Mouse (Mus musculus) liver, embryonic 13.5 days (tissue): ENCODE results near the gene Arrdc1. TPM values are rescaled to one million over a fixed set of nuclear protein-coding genes. Genes with fewer than 3 reads are reported as not detected.
"Not testable (repeated sequence)": the region's sequence is repeated elsewhere in the genome, so short reads cannot be mapped to it uniquely, and the experiment has no call there.

Experiments
- ATAC-seq: fragments of 200-750 bp; cut with Nextera tagmentation; 2 replicates; pipeline ENCODE4 v1.8.0; 2017; ENCODE audit warnings: low read depth, mild to moderate bottlenecking, moderate number of reproducible peaks, moderate library complexity
- DNase-seq: peaks from one replicate; pipeline ENCODE4 v3.0.0; 2022
- H3K27ac ChIP-seq: fragments of 300-500 bp; sonication (generic); 2 replicates; pipeline ENCODE4 v1.5.1; 2015; ENCODE audit warnings: moderate library complexity, mild to moderate bottlenecking, inconsistent platforms
- H3K27me3 ChIP-seq: fragments of 300-500 bp; sonication (generic); 2 replicates; pipeline ENCODE4 v1.6.1; 2015; ENCODE audit warnings: mild to moderate bottlenecking, inconsistent platforms
- H3K36me3 ChIP-seq: fragments of 300-500 bp; sonication (generic); 2 replicates; pipeline ENCODE4 v1.6.1; 2015; ENCODE audit warnings: mild to moderate bottlenecking, inconsistent platforms
- H3K4me1 ChIP-seq: fragments of 300-500 bp; sonication (generic); replicated peaks from 2 replicates; pipeline ENCODE4 v1.6.1; 2015; ENCODE audit warnings: inconsistent platforms
- H3K4me2 ChIP-seq: fragments of 300-500 bp; sonication (generic); 2 replicates; pipeline ENCODE4 v1.6.1; 2015; ENCODE audit warnings: inconsistent platforms, mild to moderate bottlenecking, moderate library complexity
- H3K4me3 ChIP-seq: fragments of 300-500 bp; sonication (generic); replicated peaks from 2 replicates; pipeline ENCODE4 v1.5.1; 2015; ENCODE audit warnings: mild to moderate bottlenecking, inconsistent platforms
- H3K9ac ChIP-seq: fragments of 300-500 bp; sonication (generic); 2 replicates; pipeline ENCODE4 v1.6.1; 2015; ENCODE audit warnings: mild to moderate bottlenecking, inconsistent platforms
- H3K9me3 ChIP-seq: fragments of 300-500 bp; sonication (generic); replicated peaks from 2 replicates; pipeline ENCODE4 v1.6.1; 2016; ENCODE audit warnings: inconsistent platforms
- WGBS: fragments of 180-500 bp; shearing (Covaris S2); methylation state at CpG from one replicate; pipeline ENCODE4 v1.1.7; 2015; ENCODE audit not compliant: insufficient replicate concordance; 5-methylcytosine and 5-hydroxymethylcytosine counted together
- polyA plus RNA-seq: library from polyadenylated mRNA; unstranded; fragments of >200 nt; fragmentation: Nextera tagmentation; extraction: Ambion mirVana; gene quantifications from 2 replicates; pipeline ENCODE4 v1.2.1, GENCODE M21; 2015

The Arrdc1 gene
- polyA plus RNA-seq, 1 experiment from 2014 or later: 16.8 TPM

DNA sequence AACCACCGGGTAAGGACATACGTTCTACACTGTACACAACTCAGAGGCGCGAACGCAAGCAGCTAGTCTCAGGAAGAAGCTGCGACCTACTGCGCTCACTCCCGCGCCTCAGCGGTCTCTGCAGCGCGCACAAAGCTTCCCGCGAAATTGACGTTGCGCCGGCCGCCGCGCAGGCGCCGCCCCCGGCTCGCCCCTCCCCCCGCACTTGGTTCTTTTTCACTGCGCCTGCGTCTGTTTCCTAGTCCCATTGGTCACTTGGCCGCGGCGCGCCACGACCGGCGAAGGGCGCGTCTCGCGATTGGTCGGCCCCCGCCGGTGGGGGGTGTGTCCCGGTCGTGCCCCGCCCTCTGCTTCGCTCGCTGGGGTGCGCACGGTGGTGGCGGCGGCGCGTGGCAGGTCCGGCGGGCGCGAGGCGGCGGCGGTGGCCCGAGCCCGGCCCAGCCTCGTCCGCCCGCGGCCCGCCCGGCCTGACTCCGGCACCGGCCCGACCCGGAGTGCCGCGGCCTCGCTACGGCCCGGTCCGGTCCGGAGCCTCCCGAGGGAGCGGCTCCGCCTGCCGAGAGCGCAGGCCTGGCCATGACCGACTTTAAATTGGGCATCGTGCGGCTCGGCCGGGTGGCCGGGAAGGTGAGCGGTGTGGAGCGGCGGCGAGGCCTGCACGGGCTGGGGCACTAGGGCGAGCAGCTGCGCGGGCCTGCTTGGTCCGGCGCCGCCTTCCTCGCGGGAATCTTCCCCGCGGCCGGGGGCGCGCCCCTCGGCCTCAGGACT lies 14.6 kb upstream of the Arrdc1 start, which contains the start of gene Zmynd19:
Gene Zmynd19 (plus strand): TSS at position 372 of the 768 bp plus-strand sequence.
- H3K4me2 ChIP-seq: peak within 1 kb of the TSS; percentile 100
- DNase-seq: peak; percentile 96
- peak within 1 kb of the TSS; percentile 87 for H3K27ac ChIP-seq
- H3K9ac ChIP-seq: peak within 1 kb of the TSS; percentile 96
- peak; percentile 96 for ATAC-seq
- WGBS: under 1% methylated on average over 103 of the region's 108 CpGs
- H3K4me1 ChIP-seq: peaks cover 43% of the 10 kb centered on the region
- H3K9me3 ChIP-seq: no peaks in the 10 kb centered on the region
- peak within 1 kb of the TSS; percentile 95 for H3K4me3 ChIP-seq
- no peaks in the 10 kb centered on the region for H3K27me3 ChIP-seq
- peaks cover 30% of the 10 kb centered on the region for H3K36me3 ChIP-seq

DNA sequence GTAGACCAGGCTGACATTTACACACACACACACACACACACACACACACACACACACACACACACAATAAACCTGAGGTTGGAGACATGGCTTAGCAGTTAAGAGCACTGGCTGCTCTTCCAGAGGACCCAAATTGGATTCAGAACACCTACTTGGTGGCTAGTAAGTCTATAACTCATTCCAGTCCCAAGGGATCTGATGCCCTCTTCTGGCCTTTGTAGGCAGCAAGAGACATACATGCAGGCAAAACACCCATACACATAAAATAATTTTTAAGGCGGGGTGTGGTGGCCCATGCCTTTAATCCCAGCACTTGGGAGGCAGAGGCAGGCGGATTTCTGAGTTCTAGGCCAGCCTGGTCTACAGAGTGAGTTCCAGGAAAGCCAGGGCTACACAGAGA lies 9.3 kb upstream of the Arrdc1 start:
- not testable (repeated sequence) for H3K9ac ChIP-seq, H3K36me3 ChIP-seq, H3K4me1 ChIP-seq, H3K27me3 ChIP-seq, H3K9me3 ChIP-seq, H3K4me2 ChIP-seq, H3K4me3 ChIP-seq, H3K27ac ChIP-seq, DNase-seq, ATAC-seq
- WGBS: 23% methylated on average over 2 of the region's 2 CpGs

DNA sequence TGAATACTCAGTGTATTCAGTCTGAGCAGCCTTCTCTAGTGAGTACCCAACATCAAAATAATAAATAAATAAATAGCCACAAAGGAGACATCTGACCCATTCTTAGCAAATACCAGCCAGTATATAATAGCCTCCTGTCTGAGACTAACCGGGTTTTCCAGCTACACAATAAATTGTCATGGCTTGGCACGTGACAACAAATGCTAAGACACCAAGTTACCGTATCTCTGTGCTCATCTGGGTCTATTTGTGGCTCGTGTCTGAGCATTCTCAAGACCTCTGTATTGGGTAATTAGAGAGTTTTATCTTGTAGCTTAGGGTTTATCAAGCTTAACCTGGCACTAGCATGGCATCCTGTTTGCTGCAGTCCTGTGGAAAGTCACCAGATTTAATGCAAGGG lies 7.0 kb upstream of the Arrdc1 start:
- H3K4me3 ChIP-seq: no peak overlapping the region
- no peaks in the 10 kb centered on the region for H3K36me3 ChIP-seq
- H3K27me3 ChIP-seq: no peaks in the 10 kb centered on the region; the same call in 1 of the 2 replicates
- DNase-seq (no peak), ATAC-seq (no peak)
- H3K4me1 ChIP-seq: no peaks in the 10 kb centered on the region
- H3K9ac ChIP-seq: no peak overlapping the region
- WGBS: 44% methylated on average over 4 of the region's 4 CpGs
- H3K4me2 ChIP-seq: no peak overlapping the region
- no peaks in the 10 kb centered on the region for H3K9me3 ChIP-seq
- no peak overlapping the region for H3K27ac ChIP-seq

- Histone ChIP-seq H3K36me3 (no peaks in the 10 kb centered on the region), H3K4me2 (peak overlapping the region; percentile 98), H3K4me3 (peak overlapping the region; percentile 78), H3K27ac (peak overlapping the region; percentile 85), H3K27me3 (no peaks in the 10 kb centered on the region; the same call in 1 of the 2 replicates), H3K4me1 (peaks cover 25% of the 10 kb centered on the region), H3K9me3 (no peaks in the 10 kb centered on the region), H3K9ac (peak overlapping the region; percentile 86)
- 4% methylated on average over 19 of the region's 19 CpGs for WGBS
- DNase-seq: no peak
- ATAC-seq: peak; percentile 67
Measured at GRCm38 (mm10) chr2:24934441-24934963, 550 bp downstream of the Arrdc1 start.

DNA sequence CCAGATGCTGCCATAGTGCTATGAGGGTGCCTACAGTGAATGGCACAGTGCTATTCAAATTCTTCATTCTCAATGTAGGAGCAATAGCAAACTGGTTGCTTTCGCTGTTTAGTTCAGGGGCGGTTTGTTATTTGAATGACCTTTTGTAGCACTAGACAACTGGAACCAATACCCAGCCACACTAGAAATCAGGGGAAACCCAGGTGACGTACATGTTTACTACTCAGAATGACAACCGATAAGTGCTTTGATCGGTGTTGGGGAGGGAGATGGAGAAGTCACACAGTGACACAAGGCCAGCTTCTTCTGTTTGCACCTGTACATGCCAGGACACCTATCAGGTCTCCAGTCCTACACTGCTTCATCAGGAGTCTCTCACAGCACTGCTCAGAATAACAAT lies 5.5 kb downstream of the Arrdc1 start:
- Histone ChIP-seq H3K27me3 (no peaks in the 10 kb centered on the region), H3K9ac (no peak overlapping the region), H3K27ac (no peak overlapping the region), H3K36me3 (peaks cover 13% of the 10 kb centered on the region), H3K4me3 (no peak overlapping the region), H3K9me3 (no peaks in the 10 kb centered on the region), H3K4me2 (no peak overlapping the region), H3K4me1 (peaks cover 23% of the 10 kb centered on the region)
- WGBS: 90% methylated on average over 5 of the region's 5 CpGs
- no peak for DNase-seq
- no peak for ATAC-seq

DNA sequence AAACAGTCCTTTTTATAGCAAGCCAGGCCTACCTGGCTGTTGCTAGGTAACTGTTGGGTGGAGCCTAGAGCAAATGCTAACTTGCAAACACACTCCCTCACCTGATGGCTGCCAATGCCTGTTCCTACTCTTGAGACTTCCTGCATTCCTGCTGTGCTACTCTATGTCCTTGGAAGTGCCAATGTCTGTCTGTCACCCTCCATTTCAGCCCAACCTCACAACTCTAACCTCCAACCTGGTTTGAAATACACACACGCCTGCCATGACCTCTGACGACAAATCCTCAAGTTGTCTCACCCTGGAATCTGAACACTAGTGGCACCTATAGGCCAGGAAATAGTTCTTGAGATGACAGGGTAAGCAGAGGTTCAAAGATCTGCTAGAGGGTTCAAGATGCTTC lies 5.9 kb downstream of the Arrdc1 start:
- H3K4me1 ChIP-seq: peaks cover 19% of the 10 kb centered on the region
- no peaks in the 10 kb centered on the region for H3K27me3 ChIP-seq
- 65% methylated on average over 2 of the region's 2 CpGs for WGBS
- no peak overlapping the region for H3K4me2 ChIP-seq
- DNase-seq (no peak), ATAC-seq (no peak)
- H3K4me3 ChIP-seq: no peak overlapping the region
- no peak overlapping the region for H3K9ac ChIP-seq
- no peaks in the 10 kb centered on the region for H3K9me3 ChIP-seq
- peaks cover 13% of the 10 kb centered on the region for H3K36me3 ChIP-seq
- H3K27ac ChIP-seq: no peak overlapping the region

DNA sequence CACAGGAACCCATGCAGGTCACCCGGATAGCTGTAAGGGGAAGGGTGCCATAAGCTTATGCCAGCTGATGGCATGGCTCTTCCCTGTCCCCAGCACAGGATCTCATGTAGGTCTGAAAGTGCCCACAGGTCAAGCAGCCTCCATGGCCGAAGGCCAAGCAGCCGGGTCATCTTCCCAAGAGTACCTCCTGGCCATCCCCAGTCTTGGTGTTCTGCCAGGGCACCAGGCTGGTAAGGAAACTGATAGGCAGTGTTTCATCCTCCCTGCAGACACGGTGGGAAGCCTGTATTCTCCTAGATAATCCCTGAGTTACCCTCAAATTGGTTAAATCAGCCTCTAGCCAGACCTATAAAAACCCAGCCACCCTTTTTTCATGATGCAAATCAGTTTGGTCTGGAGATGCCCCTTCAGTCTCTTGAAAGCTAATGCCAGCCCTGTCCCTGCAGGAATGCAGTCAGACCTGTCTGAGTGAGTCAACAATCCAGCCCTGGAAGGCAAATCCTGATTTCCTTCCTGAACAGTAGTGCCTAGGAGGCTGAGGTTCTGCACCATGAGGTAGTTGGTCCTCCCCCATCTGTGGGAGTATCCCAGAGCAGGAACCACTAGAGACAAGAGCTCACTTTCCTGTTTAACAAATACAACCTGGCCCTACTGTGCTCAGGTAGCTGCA lies 7.1 kb downstream of the Arrdc1 start:
- 71% methylated on average over 4 of the region's 4 CpGs for WGBS
- no peak overlapping the region for H3K4me2 ChIP-seq

GRCm38 (mm10) chr2:24926965-24927358 lies 8.1 kb downstream of the Arrdc1 start:
- Histone ChIP-seq H3K9ac (no peak overlapping the region), H3K4me3 (no peak overlapping the region), H3K4me2 (no peak overlapping the region), H3K27ac (no peak overlapping the region; the same call in 1 of the 2 replicates), H3K36me3 (peaks cover 13% of the 10 kb centered on the region), H3K27me3 (no peaks in the 10 kb centered on the region), H3K9me3 (no peaks in the 10 kb centered on the region), H3K4me1 (peaks cover 9% of the 10 kb centered on the region)
- WGBS: 38% methylated on average over 7 of the region's 7 CpGs
- DNase-seq (no peak), ATAC-seq (no peak)

More for the DNA sequence above, 7.1 kb downstream of the Arrdc1 start:
- no peak for DNase-seq
- no peak overlapping the region for H3K9ac ChIP-seq
- no peak overlapping the region for H3K4me3 ChIP-seq
- ATAC-seq: no peak
- H3K27ac ChIP-seq: no peak overlapping the region
- peaks cover 9% of the 10 kb centered on the region for H3K4me1 ChIP-seq
- H3K9me3 ChIP-seq: no peaks in the 10 kb centered on the region
- no peaks in the 10 kb centered on the region for H3K27me3 ChIP-seq
- peaks cover 13% of the 10 kb centered on the region for H3K36me3 ChIP-seq

DNA sequence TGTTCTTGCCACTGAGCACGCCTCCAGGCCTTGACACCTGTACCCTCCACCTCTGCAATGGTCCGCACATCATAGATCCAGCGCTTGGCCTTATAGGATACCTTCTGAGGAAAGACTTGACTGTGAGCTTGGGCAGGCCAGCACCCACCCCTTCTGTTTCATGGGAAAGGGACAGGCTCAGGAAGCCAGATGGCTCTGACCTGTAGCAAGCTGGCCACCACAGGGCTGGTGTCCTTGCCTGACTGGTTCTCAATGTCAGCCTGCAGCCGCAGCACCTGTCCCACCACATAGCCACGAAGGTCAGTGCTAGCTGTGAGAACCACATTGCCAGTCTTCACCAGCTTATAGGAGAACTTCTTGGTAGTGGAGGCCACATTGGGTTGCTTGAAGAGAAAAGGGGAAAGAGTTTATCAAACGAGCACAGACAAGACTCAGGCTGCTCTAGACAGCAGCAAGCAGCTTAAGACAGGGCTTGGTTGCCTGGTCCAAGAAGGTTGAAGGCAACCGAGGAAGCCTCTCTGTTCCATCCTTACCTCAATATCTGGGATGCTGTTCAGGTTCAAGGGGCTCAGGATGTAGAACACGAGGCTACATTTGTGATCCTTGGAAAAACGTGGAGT lies 8.6 kb downstream of the Arrdc1 start:
- WGBS: 71% methylated on average over 9 of the region's 9 CpGs
- Histone ChIP-seq H3K27me3 (no peaks in the 10 kb centered on the region), H3K27ac (no peak overlapping the region), H3K4me3 (no peak overlapping the region), H3K36me3 (peaks cover 13% of the 10 kb centered on the region), H3K9ac (no peak overlapping the region), H3K4me2 (no peak overlapping the region), H3K9me3 (no peaks in the 10 kb centered on the region), H3K4me1 (peaks cover 9% of the 10 kb centered on the region)
- no peak for DNase-seq
- no peak for ATAC-seq

DNA sequence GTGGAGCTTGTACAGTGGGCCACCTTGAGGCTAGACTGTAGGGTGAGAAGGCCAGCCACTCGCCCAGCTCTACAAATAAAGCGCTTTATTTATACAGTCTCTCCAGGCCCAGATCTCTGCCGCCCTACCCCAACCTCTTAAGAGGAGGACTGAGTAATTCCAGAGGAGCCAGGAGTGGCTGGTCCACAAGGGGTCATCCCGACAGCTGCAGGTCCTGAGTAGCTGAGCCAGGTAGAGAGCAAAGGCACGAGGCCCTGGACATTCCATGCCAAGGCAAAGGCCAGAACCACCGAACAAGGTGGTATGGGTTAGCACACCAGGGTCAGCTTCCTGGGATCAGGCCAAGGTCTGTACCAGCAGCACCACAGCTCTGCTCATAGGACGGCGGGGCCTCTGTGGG lies 9.8 kb downstream of the Arrdc1 start:
- H3K27ac ChIP-seq: no peak overlapping the region
- 0 out of 2 replicates have a peak overlapping the region, but pooled peaks have one; percentile 17 for H3K9ac ChIP-seq
- 77% methylated on average over 8 of the region's 8 CpGs for WGBS
- ATAC-seq: no peak
- H3K4me3 ChIP-seq: no peak overlapping the region
- H3K4me1 ChIP-seq: peaks cover 11% of the 10 kb centered on the region
- H3K36me3 ChIP-seq: peaks cover 13% of the 10 kb centered on the region
- no peak for DNase-seq
- no peaks in the 10 kb centered on the region for H3K9me3 ChIP-seq
- no peaks in the 10 kb centered on the region for H3K27me3 ChIP-seq
- H3K4me2 ChIP-seq: no peak overlapping the region

GRCm38 (mm10) chr2:24923561-24923960 lies 11.5 kb downstream of the Arrdc1 start:
- peaks cover 13% of the 10 kb centered on the region for H3K36me3 ChIP-seq
- no peaks in the 10 kb centered on the region for H3K27me3 ChIP-seq
- ATAC-seq (no peak), DNase-seq (no peak)
- H3K4me1 ChIP-seq: peaks cover 17% of the 10 kb centered on the region
- WGBS: 48% methylated on average over 2 of the region's 2 CpGs
- H3K27ac ChIP-seq: no peak overlapping the region
- H3K4me3 ChIP-seq: no peak overlapping the region
- H3K4me2 ChIP-seq: no peak overlapping the region
- H3K9ac ChIP-seq: no peak overlapping the region
- H3K9me3 ChIP-seq: no peaks in the 10 kb centered on the region
